Mouse (Mus musculus) small intestine, adult 2 months (tissue): ENCODE measurements at regions not wholly inside any gene's neighbourhood (a gene's known extent, or its start where the extent isn't known, plus 50 kb on each side); places are given as distances from the start of the nearest gene placed in this dataset.

Source experiments
- CTCF ChIP-seq: fragments of 200-500 bp; IDR thresholded peaks from 2 replicates; pipeline ENCODE4 v1.5.1; 2012; ENCODE audit warnings: low read depth, mild to moderate bottlenecking, control low read depth, inconsistent platforms, low read length, moderate library complexity, mixed read lengths; ENCODE audit not compliant: insufficient replicate concordance, insufficient read length; ENCODE audit errors: extremely low read depth
- POLR2A ChIP-seq: fragments of 200-500 bp; IDR thresholded peaks from 2 replicates; pipeline ENCODE4 v1.6.1; 2012; ENCODE audit warnings: low read depth, mild to moderate bottlenecking, control low read depth, inconsistent platforms, low read length, moderate library complexity

DNA sequence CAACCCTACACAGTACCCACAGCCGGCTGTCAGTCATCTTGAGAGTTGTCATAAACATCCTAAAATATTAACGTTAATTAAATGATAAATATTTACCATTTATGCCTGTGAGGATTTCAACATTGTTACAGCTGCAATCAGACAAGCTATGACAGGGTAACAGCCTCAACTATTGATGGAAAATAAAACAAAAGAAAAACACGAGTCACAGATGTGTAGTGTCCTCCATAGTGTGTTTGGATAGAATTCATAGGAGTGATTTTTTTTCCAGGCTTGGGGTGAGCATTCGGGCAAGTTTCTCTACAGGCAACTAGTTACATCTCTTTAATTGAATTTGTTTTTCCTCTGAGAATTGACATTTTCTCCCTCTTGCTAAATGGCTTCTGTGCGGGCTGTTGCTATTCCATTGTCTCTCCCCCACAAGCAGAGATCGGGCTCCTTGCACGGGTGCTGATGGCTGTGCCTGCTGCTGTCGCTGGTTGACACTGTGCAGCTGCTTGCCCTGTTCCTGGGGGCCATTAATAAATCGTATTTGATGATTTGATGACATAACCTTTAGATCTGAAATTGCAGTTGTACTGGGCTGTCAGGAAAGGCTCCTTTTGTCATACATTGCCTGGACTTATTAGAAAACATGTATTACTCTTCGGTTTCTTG, 120.6 kb upstream of the 9630041A04Rik start:
- TF ChIP-seq CTCF (no peak), POLR2A (no peak)
